8 mouse cellular contexts compared by ENCODE assay signal in the genomic region with DNA sequence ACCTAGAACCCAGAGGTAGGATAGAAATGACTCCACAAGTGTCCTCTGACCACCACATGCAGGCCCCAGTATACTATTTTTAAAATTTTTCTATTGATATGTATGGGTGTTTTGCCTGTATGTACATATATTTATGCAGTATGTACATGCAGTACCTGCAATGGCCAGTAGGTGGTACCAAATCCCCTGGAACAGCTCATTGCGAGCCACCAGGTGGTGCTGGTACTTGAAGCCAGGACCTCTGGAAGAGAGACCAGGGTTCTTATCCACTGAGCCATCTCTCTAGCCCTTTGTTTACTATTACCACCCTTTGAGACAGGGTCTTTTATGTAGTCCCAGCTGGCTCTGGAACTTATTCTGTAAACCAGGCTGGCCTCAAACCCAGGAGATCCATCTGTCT. TPM values are rescaled to one million over a fixed set of nuclear protein-coding genes. Genes with fewer than 3 reads are reported as not detected.
DNase-seq lines count a peak whose midpoint lies in the region; ATAC-seq and TF ChIP-seq lines count a peak whose summit lies in the region.

No protein-coding gene starts in this region.

- 48% methylated on average over 1 of the region's 1 CpGs for WGBS in intestine, postnatal 0 days
- 64% methylated on average over 1 of the region's 1 CpGs for WGBS in intestine, embryonic 15.5 days
- 26% methylated on average over 1 of the region's 1 CpGs for WGBS in midbrain, postnatal 0 days
- 38% methylated on average over 1 of the region's 1 CpGs for WGBS in stomach, postnatal 0 days

- peak; percentile 96 for TF ChIP-seq CTCF in intestine, postnatal 0 days (IDR thresholded peaks at IDR 0.05; ENCODE audit: low read depth)
- TF ChIP-seq CTCF in midbrain, postnatal 0 days (IDR thresholded peaks at IDR 0.05) = peak; percentile 95
- TF ChIP-seq CTCF in stomach, postnatal 0 days (IDR thresholded peaks at IDR 0.05; ENCODE audit: low read depth) = peak; percentile 94

- no peak for ATAC-seq in intestine, postnatal 0 days
- no peak for ATAC-seq in intestine, embryonic 15.5 days
- no peak for ATAC-seq in midbrain, postnatal 0 days (ENCODE audit: low FRiP score)
- no peak for ATAC-seq in stomach, postnatal 0 days (ENCODE audit: low FRiP score, low TSS enrichment)

- H3K36me3 ChIP-seq in intestine, postnatal 0 days (ENCODE audit: control insufficient read depth, insufficient read depth) = peaks cover 4% of the 10 kb centered on the region; the same call in 1 of the 2 replicates
- no peaks in the 10 kb centered on the region for H3K36me3 ChIP-seq in intestine, embryonic 15.5 days
- peaks cover 3% of the 10 kb centered on the region; the same call in 1 of the 2 replicates for H3K36me3 ChIP-seq in midbrain, postnatal 0 days (ENCODE audit: insufficient read depth, low read length)
- H3K36me3 ChIP-seq in stomach, postnatal 0 days (ENCODE audit: control insufficient read depth, insufficient read depth, low read length) = no peaks in the 10 kb centered on the region

- H3K9me3 ChIP-seq in intestine, postnatal 0 days (ENCODE audit: control insufficient read depth) = no peaks in the 10 kb centered on the region
- no peaks in the 10 kb centered on the region; the same call in 1 of the 2 replicates for H3K9me3 ChIP-seq in intestine, embryonic 15.5 days
- no peaks in the 10 kb centered on the region for H3K9me3 ChIP-seq in midbrain, postnatal 0 days (ENCODE audit: low read length)
- no peaks in the 10 kb centered on the region for H3K9me3 ChIP-seq in stomach, postnatal 0 days (ENCODE audit: control insufficient read depth, low read length)

- H3K27me3 ChIP-seq in intestine, postnatal 0 days (replicated peaks; ENCODE audit: control insufficient read depth, insufficient read depth, low read length) = no peaks in the 10 kb centered on the region
- no peaks in the 10 kb centered on the region for H3K27me3 ChIP-seq in intestine, embryonic 15.5 days (replicated peaks)
- no peaks in the 10 kb centered on the region for H3K27me3 ChIP-seq in midbrain, postnatal 0 days (ENCODE audit: insufficient read depth, low read length)
- H3K27me3 ChIP-seq in stomach, postnatal 0 days (ENCODE audit: control insufficient read depth, insufficient read depth, low read length) = no peaks in the 10 kb centered on the region

- peak; percentile 93 for DNase-seq in ES-CJ7 (ENCODE audit: low read depth, low spot score)
- peak; percentile 58 to 76 for DNase-seq in cerebellum, adult 18-20 months
- peak; percentile 72 for DNase-seq in gastrocnemius, postnatal 10 days
- peak; percentile 38 to 71 for DNase-seq in left cerebral cortex, adult 18-20 months (ENCODE audit: low spot score in 2 of 2)
- DNase-seq in midbrain, postnatal 0 days (ENCODE audit: low spot score) = peak; percentile 72
- DNase-seq in stomach, postnatal 0 days (ENCODE audit: low spot score) = peak; percentile 78

- TF ChIP-seq EP300 in stomach, postnatal 0 days (optimal IDR thresholded peaks at IDR 0.05) = no peak

- no peak overlapping the region for H3K9ac ChIP-seq in intestine, postnatal 0 days (ENCODE audit: low read depth, low read length)
- no peak overlapping the region for H3K9ac ChIP-seq in intestine, embryonic 15.5 days
- no peak overlapping the region for H3K9ac ChIP-seq in midbrain, postnatal 0 days (replicated peaks; ENCODE audit: low read length, poor library complexity, severe bottlenecking)
- no peak overlapping the region for H3K9ac ChIP-seq in stomach, postnatal 0 days (ENCODE audit: low read length)

- H3K27ac ChIP-seq in intestine, postnatal 0 days (ENCODE audit: low read depth, low read length) = no peak overlapping the region
- H3K27ac ChIP-seq in intestine, embryonic 15.5 days = no peak overlapping the region
- no peak overlapping the region for H3K27ac ChIP-seq in midbrain, postnatal 0 days (ENCODE audit: low read depth, low read length)
- H3K27ac ChIP-seq in stomach, postnatal 0 days (replicated peaks) = no peak overlapping the region

- H3K4me1 ChIP-seq in intestine, postnatal 0 days (replicated peaks; ENCODE audit: control insufficient read depth, insufficient read depth, low read length) = peaks cover 7% of the 10 kb centered on the region; the same call in 1 of the 2 replicates
- peaks cover 13% of the 10 kb centered on the region for H3K4me1 ChIP-seq in intestine, embryonic 15.5 days (replicated peaks)
- H3K4me1 ChIP-seq in midbrain, postnatal 0 days (ENCODE audit: insufficient read depth, low read length) = peaks cover 15% of the 10 kb centered on the region; the same call in 1 of the 2 replicates
- 0 out of 2 replicates have a peak, but pooled peaks cover 2% of the 10 kb centered on the region for H3K4me1 ChIP-seq in stomach, postnatal 0 days (replicated peaks; ENCODE audit: control insufficient read depth, insufficient read depth)

- no peak overlapping the region for H3K4me2 ChIP-seq in intestine, postnatal 0 days (replicated peaks; ENCODE audit: low read depth)
- no peak overlapping the region for H3K4me2 ChIP-seq in intestine, embryonic 15.5 days (replicated peaks)
- H3K4me2 ChIP-seq in midbrain, postnatal 0 days (ENCODE audit: low read depth, low read length, poor library complexity, severe bottlenecking) = no peak overlapping the region
- no peak overlapping the region for H3K4me2 ChIP-seq in stomach, postnatal 0 days (replicated peaks; ENCODE audit: low read depth)

- H3K4me3 ChIP-seq in intestine, postnatal 0 days (ENCODE audit: low read depth, low read length) = no peak overlapping the region
- H3K4me3 ChIP-seq in intestine, embryonic 15.5 days (replicated peaks) = no peak overlapping the region
- H3K4me3 ChIP-seq in midbrain, postnatal 0 days (ENCODE audit: low read depth, low read length) = no peak overlapping the region
- H3K4me3 ChIP-seq in stomach, postnatal 0 days (ENCODE audit: low read depth, low read length) = no peak overlapping the region

RNA-seq across cellular contexts. Expression of a gene that starts 2.3 kb away (rescaled TPM):
- 14.9 and 15.7 TPM in 2 replicates for polyA plus RNA-seq in intestine, postnatal 0 days (2015; fragmentation: Nextera tagmentation; extraction: Ambion mirVana)
- polyA plus RNA-seq in intestine, embryonic 15.5 days (2015; fragmentation: Nextera tagmentation; extraction: Ambion mirVana) = 19.9 and 21.7 TPM in 2 replicates
- 10 to 100 TPM; 29.2 to 33.3 TPM for total RNA-seq in gastrocnemius, postnatal 10 days (2021)
- total RNA-seq in left cerebral cortex, adult 18-20 months (2021) = 10 to 100 TPM; 26.2 to 32.4 TPM
- 30.6 and 36.2 TPM in 2 replicates for total RNA-seq in midbrain, postnatal 0 days (2014; rRNA removed)
- 17.9 TPM in 2 replicates for polyA plus RNA-seq in midbrain, postnatal 0 days (2015; fragmentation: Nextera tagmentation; extraction: Ambion mirVana)
- 10.4 and 11.8 TPM in 2 replicates for polyA plus RNA-seq in stomach, postnatal 0 days (2015; fragmentation: Nextera tagmentation; extraction: Ambion mirVana)
